Mouse (Mus musculus) erythroblast, adult 5-6 weeks (primary cell): ENCODE data around the gene Gm20388. TPM values are rescaled to one million over a fixed set of nuclear protein-coding genes. Genes with fewer than 3 reads are reported as not detected.

Experiments used
- ATAC-seq: replicated peaks from 2 replicates; pipeline ENCODE4 v1.8.0; 2016; ENCODE audit warnings: moderate number of reproducible peaks, mild to moderate bottlenecking, moderate TSS enrichment, inconsistent platforms; ENCODE audit not compliant: poor library complexity, low FRiP score, severe bottlenecking
- total RNA-seq, 2 experiments: library from RNA; stranded (forward) in 1 of 2; stranded (reverse) in 1 of 2; fragments of 150-400 nt in 1 of 2; fragments of 200-764, 138-1000 nt in 1 of 2; gene quantifications; 2 replicates each; pipeline versions ENCODE4 v1.2.3 to v1.2.4; 2015 to 2017; ENCODE audit warnings: low replicate concordance in 2 of 2

Gene Gm20388
- total RNA-seq, 2 experiments from 2014 or later = 2.9 to 7.8 TPM

GRCm38 (mm10) chr8:123347293-123347692 is 3436.7 kb downstream of the Gm20388 start:
- ATAC-seq = no peak

- no peak for ATAC-seq
These were observed 3437.7 kb downstream of the Gm20388 start for GRCm38 (mm10) chr8:123348237-123348843.

GRCm38 (mm10) chr8:123349073-123349472 is 3438.4 kb downstream of the Gm20388 start:
- no peak for ATAC-seq

- no peak for ATAC-seq
These were observed 3441.5 kb downstream of the Gm20388 start for GRCm38 (mm10) chr8:123352118-123352517.

GRCm38 (mm10) chr8:123352786-123353185 is 3442.1 kb downstream of the Gm20388 start:
- no peak for ATAC-seq

GRCm38 (mm10) chr8:123353216-123353615 is 3442.6 kb downstream of the Gm20388 start:
- no peak for ATAC-seq

- peak; percentile 65 for ATAC-seq
These were observed 3450.6 kb downstream of the Gm20388 start for GRCm38 (mm10) chr8:123361082-123361739.

- ATAC-seq = peak; percentile 75
These were observed 3463.0 kb downstream of the Gm20388 start, which contains the start of gene Tcf25 for GRCm38 (mm10) chr8:123373403-123374238. Tcf25 (plus strand) TSS chr8:123373753.

GRCm38 (mm10) chr8:123374239-123374578 is 3463.6 kb downstream of the Gm20388 start:
- peak; percentile 91 for ATAC-seq

- ATAC-seq = no peak
These were observed 3465.1 kb downstream of the Gm20388 start for GRCm38 (mm10) chr8:123375701-123376100.

- ATAC-seq = no peak
These were observed 3465.5 kb downstream of the Gm20388 start for GRCm38 (mm10) chr8:123376106-123376505.

- ATAC-seq = no peak
These were observed 3471.1 kb downstream of the Gm20388 start for GRCm38 (mm10) chr8:123381711-123382110.

- ATAC-seq = no peak
These were observed 3471.9 kb downstream of the Gm20388 start for GRCm38 (mm10) chr8:123382516-123382915.

- ATAC-seq = 0 out of 2 replicates have a peak, but pooled peaks have one; percentile 63
These were observed 3474.4 kb downstream of the Gm20388 start for GRCm38 (mm10) chr8:123384883-123385540.

- no peak for ATAC-seq
These were observed 3476.4 kb downstream of the Gm20388 start for GRCm38 (mm10) chr8:123387041-123387440.

GRCm38 (mm10) chr8:123387801-123388200 is 3477.2 kb downstream of the Gm20388 start:
- ATAC-seq = no peak

- ATAC-seq = no peak
These were observed 3478.4 kb downstream of the Gm20388 start for GRCm38 (mm10) chr8:123389026-123389425.

GRCm38 (mm10) chr8:123398308-123398707 is 3487.7 kb downstream of the Gm20388 start:
- peak; percentile 64 for ATAC-seq

- ATAC-seq = no peak
These were observed 3491.3 kb downstream of the Gm20388 start for GRCm38 (mm10) chr8:123401936-123402335.

GRCm38 (mm10) chr8:123402730-123403326 is 3492.2 kb downstream of the Gm20388 start:
- no peak for ATAC-seq
